Mouse (Mus musculus): ENCODE measurements around the gene Thbs4.

DNA sequence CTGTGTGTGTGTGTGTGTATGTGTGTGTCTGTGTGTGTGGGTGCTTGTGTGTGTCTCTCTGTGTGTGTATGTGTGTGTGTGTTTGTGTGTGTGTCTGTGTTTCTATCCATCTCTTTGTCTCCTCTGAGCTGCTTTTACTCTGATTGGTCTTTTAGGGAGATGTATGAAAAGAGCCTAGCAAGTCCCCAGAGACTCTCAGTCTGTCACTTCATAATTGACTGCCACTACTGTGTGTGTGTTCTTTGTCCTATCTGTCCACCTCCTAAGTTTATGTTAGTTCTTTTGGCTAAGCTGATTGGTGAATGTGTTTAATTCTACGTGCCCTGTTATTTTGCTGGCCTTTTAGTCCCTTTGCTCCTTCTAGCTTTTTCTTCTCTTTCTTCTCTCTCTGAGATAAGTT, 58.9 kb downstream of the Thbs4 start:
- TF ChIP-seq CTCF (IDR thresholded peaks at IDR 0.05; ENCODE audit: low read depth) (no peak), EP300 (IDR thresholded peaks at IDR 0.05; ENCODE audit: low read depth) (no peak)
